Mouse (Mus musculus) G1E (cell line): ENCODE data around the gene Nudt21. TPM values are rescaled to one million over a fixed set of nuclear protein-coding genes. Genes with fewer than 3 reads are reported as not detected.

Experiments used
- ATAC-seq: 2 replicates; pipeline ENCODE4 v1.8.0; 2016; ENCODE audit warnings: mild to moderate bottlenecking; ENCODE audit not compliant: insufficient number of reproducible peaks, poor library complexity, low FRiP score, severe bottlenecking; ENCODE audit errors: extremely low read depth
- DNase-seq: peaks from one replicate; pipeline ENCODE4 v3.0.0; 2012; ENCODE audit warnings: low spot score
- H3K27me3 ChIP-seq: 2 replicates; pipeline ENCODE4 v1.6.1; 2012; ENCODE audit warnings: mild to moderate bottlenecking, low read length, inconsistent platforms; ENCODE audit not compliant: insufficient read depth
- H3K36me3 ChIP-seq: replicated peaks from 2 replicates; pipeline ENCODE3; 2012; ENCODE audit warnings: mild to moderate bottlenecking, inconsistent platforms
- H3K4me1 ChIP-seq: 2 replicates; pipeline ENCODE4 v1.6.1; 2012; ENCODE audit warnings: low read depth, low read length, inconsistent platforms, mixed read lengths; ENCODE audit not compliant: insufficient read depth
- H3K4me3 ChIP-seq: 2 replicates; pipeline ENCODE4 v1.5.1; 2012; ENCODE audit warnings: low read depth, mild to moderate bottlenecking, inconsistent platforms, low read length, moderate library complexity, mixed read lengths
- H3K9me3 ChIP-seq: replicated peaks from 2 replicates; pipeline ENCODE4 v1.6.1; 2012; ENCODE audit warnings: inconsistent platforms
- CTCF ChIP-seq: IDR thresholded peaks from 2 replicates; pipeline ENCODE4 v1.5.1; 2012; ENCODE audit warnings: low read depth, low read length, inconsistent platforms, mixed read lengths
- GATA1 ChIP-seq: IDR thresholded peaks from 2 replicates; pipeline ENCODE4 v1.6.1; 2012; ENCODE audit warnings: borderline replicate concordance, low read length, inconsistent platforms, mixed read lengths
- GATA2 ChIP-seq: IDR thresholded peaks from 2 replicates; pipeline ENCODE4 v1.6.1; 2012; ENCODE audit warnings: low read depth, low read length, inconsistent platforms, borderline replicate concordance
- POLR2AphosphoS5 ChIP-seq: IDR thresholded peaks from 2 replicates; pipeline ENCODE4 v1.6.1; 2012; ENCODE audit warnings: low read depth, low read length, inconsistent platforms; ENCODE audit not compliant: insufficient replicate concordance
- TAL1 ChIP-seq: conservative IDR thresholded peaks from 2 replicates; pipeline ENCODE4 v1.6.1; 2012; ENCODE audit warnings: low read depth, low read length, inconsistent platforms, mixed read lengths
- polyA plus RNA-seq: library from polyadenylated mRNA; stranded (reverse); fragments of >175 nt; gene quantifications from 2 replicates; pipeline ENCODE4 v1.2.3, GENCODE M21; 2012
- total RNA-seq, 2 experiments: library from RNA; stranded (forward) in 1 of 2; stranded (reverse) in 1 of 2; fragments of 200-1000 nt in 1 of 2; fragments of >200 nt in 1 of 2; fragmentation: Nextera tagmentation in 1 of 2; gene quantifications; 2 replicates each; pipeline ENCODE4 v1.2.3; 2014 to 2017

Nudt21 gene
- total RNA-seq (2014; fragmentation: Nextera tagmentation) (33.2 and 48.8 TPM in 2 replicates), total RNA-seq (2017) (157 and 165 TPM in 2 replicates), polyA plus RNA-seq (470 and 611 TPM in 2 replicates)

DNA sequence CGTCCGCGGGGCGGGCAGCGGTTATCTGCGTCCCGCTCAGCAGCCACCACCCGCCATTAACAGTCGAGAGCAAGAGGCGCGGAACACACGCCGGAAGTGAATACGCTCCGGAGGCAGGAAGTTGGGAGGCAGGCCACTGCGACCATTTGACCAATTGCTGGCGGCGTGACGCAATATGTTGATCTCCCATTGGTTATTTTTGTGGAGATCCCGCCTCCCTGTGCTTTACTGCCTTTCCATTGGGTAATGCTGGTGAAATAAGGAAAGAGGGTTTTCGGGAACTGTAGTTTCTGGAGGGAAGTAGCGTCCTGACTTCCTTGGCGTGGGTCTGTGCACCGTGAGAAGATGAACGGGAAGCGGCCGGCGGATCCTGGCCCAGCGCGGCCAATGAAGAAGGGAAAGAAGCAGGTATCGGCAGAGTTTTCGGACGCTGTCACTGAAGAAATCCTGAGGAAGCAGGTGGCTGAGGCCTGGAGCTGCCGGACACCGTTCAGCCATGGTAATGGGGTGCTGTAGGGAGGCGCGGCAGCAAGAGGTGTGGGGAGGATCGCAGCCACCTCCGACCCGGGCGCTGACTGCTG lies at the start of gene Nudt21, which contains the start of gene Ogfod1:
TSS of gene Nudt21 (minus strand) at position 88 of the 581 bp plus-strand sequence.
TSS of gene Ogfod1 (plus strand) at position 255 of the 581 bp plus-strand sequence.
- peaks cover 35% of the 10 kb centered on the region for H3K4me1 ChIP-seq
- DNase-seq (peak; percentile 95), ATAC-seq (peak; percentile 96)
- H3K4me3 ChIP-seq = peak within 1 kb of the TSS; percentile 93
- no peak for TF ChIP-seq GATA2
- no peaks in the 10 kb centered on the region for H3K9me3 ChIP-seq
- H3K27me3 ChIP-seq = no peaks in the 10 kb centered on the region
- H3K36me3 ChIP-seq = peaks cover 45% of the 10 kb centered on the region

- no peak for ATAC-seq
Measured at GRCm38 (mm10) chr8:94076461-94077192, 39.8 kb upstream of the Nudt21 start.

GRCm38 (mm10) chr8:94068793-94069192 lies 32.0 kb upstream of the Nudt21 start:
- H3K9me3 ChIP-seq = no peaks in the 10 kb centered on the region
- ATAC-seq = no peak

More at GRCm38 (mm10) chr8:94076461-94077192, 39.8 kb upstream of the Nudt21 start:
- Histone ChIP-seq H3K9me3 (no peaks in the 10 kb centered on the region), H3K4me3 (no peak overlapping the region), H3K36me3 (peaks cover 5% of the 10 kb centered on the region), H3K4me1 (no peaks in the 10 kb centered on the region), H3K27me3 (no peaks in the 10 kb centered on the region)
- no peak for DNase-seq
- no peak for TF ChIP-seq POLR2AphosphoS5
- no peak for TF ChIP-seq GATA1
- TF ChIP-seq TAL1 = no peak
- no peak for TF ChIP-seq GATA2
- no peak for TF ChIP-seq CTCF

GRCm38 (mm10) chr8:94066121-94066863 lies 29.5 kb upstream of the Nudt21 start:
- Histone ChIP-seq H3K27me3 (no peaks in the 10 kb centered on the region), H3K36me3 (peaks cover 67% of the 10 kb centered on the region), H3K4me3 (no peak overlapping the region), H3K9me3 (no peaks in the 10 kb centered on the region), H3K4me1 (no peaks in the 10 kb centered on the region)
- DNase-seq (no peak), ATAC-seq (no peak)
- TF ChIP-seq TAL1 = no peak
- TF ChIP-seq POLR2AphosphoS5 = no peak
- no peak for TF ChIP-seq GATA1
- TF ChIP-seq GATA2 = no peak
- TF ChIP-seq CTCF = no peak

More at GRCm38 (mm10) chr8:94068793-94069192, 32.0 kb upstream of the Nudt21 start:
- DNase-seq = no peak
- no peak for TF ChIP-seq CTCF
- TF ChIP-seq GATA2 = no peak
- no peak for TF ChIP-seq TAL1
- TF ChIP-seq POLR2AphosphoS5 = no peak
- no peak for TF ChIP-seq GATA1
- Histone ChIP-seq H3K4me3 (no peak overlapping the region), H3K36me3 (peaks cover 42% of the 10 kb centered on the region), H3K27me3 (no peaks in the 10 kb centered on the region), H3K4me1 (no peaks in the 10 kb centered on the region)

DNA sequence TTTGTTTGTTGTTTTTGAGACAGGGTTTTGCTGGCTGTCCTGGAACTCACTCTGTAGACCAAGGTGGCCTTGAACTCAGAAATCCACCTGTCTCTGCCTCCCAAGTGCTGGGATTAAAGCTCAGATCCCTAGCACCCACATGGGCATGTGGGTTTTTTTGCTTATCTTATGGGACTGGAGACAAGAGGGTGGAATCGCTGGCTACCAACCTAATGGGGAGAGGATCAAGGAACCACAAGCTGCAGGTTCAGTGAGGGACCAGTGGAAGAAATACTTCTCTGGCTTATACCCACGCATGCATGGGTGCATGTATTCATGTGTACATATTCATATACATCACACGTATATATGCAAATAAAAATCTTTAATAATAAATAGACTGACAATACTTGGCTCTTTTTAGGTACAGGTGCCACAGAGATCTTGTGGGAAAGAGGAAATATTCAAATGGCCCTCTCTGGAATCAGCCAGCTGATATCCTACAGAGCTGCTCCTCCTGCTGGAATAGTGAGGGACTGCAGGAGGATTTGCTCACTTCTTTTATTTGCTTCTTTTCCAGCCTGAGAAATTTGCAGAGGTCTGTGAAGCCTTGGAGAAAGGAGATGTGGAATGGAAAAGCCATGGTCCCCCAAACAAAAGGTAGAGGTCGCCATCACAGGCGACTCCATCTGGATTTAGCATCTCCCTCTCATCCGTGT lies 20.5 kb upstream of the Nudt21 start:
- peak; percentile 68 for TF ChIP-seq CTCF
- no peak for TF ChIP-seq GATA1
- DNase-seq = peak; percentile 18

GRCm38 (mm10) chr8:94052696-94053095 lies 15.9 kb upstream of the Nudt21 start:
- no peak; the same call in 1 of the 2 replicates for ATAC-seq
- DNase-seq = no peak
- Histone ChIP-seq H3K27me3 (no peaks in the 10 kb centered on the region), H3K4me3 (no peak overlapping the region), H3K9me3 (no peaks in the 10 kb centered on the region), H3K4me1 (no peaks in the 10 kb centered on the region), H3K36me3 (peaks cover 73% of the 10 kb centered on the region)
- no peak for TF ChIP-seq GATA1
- TF ChIP-seq GATA2 = no peak
- no peak for TF ChIP-seq TAL1
- TF ChIP-seq POLR2AphosphoS5 = no peak
- TF ChIP-seq CTCF = no peak

More for the DNA sequence above, 20.5 kb upstream of the Nudt21 start:
- Histone ChIP-seq H3K4me3 (no peak overlapping the region), H3K4me1 (no peaks in the 10 kb centered on the region), H3K9me3 (no peaks in the 10 kb centered on the region), H3K36me3 (peaks cover 80% of the 10 kb centered on the region), H3K27me3 (no peaks in the 10 kb centered on the region)
- peak; percentile 45; the same call in 1 of the 2 replicates for ATAC-seq
